Mouse (Mus musculus) hindbrain, embryonic 14.5 days (tissue): ENCODE measurements around the gene Rspry1. TPM values are rescaled to one million over a fixed set of nuclear protein-coding genes. Genes with fewer than 3 reads are reported as not detected.

Source experiments
- ATAC-seq: fragments of 200-750 bp; cut with Nextera tagmentation; 2 replicates; pipeline ENCODE4 v1.8.0; 2017; ENCODE audit warnings: moderate number of reproducible peaks, mild to moderate bottlenecking, moderate TSS enrichment, moderate library complexity; ENCODE audit not compliant: low FRiP score
- DNase-seq: peaks from one replicate; pipeline ENCODE4 v3.0.0-alpha.2; 2015; ENCODE audit warnings: low spot score
- H3K27ac ChIP-seq: fragments of 300-500 bp; sonication (generic); 2 replicates; pipeline ENCODE4 v1.5.1; 2014; ENCODE audit warnings: mild to moderate bottlenecking, moderate library complexity
- H3K27me3 ChIP-seq: fragments of 300-500 bp; sonication (generic); 2 replicates; pipeline ENCODE4 v1.6.1; 2014; ENCODE audit warnings: mild to moderate bottlenecking, low read length, mixed read lengths; ENCODE audit not compliant: control insufficient read depth, insufficient read depth
- H3K36me3 ChIP-seq: fragments of 300-500 bp; sonication (generic); replicated peaks from 2 replicates; pipeline ENCODE4 v1.6.1; 2014; ENCODE audit not compliant: control insufficient read depth, insufficient read depth
- H3K4me1 ChIP-seq: fragments of 300-500 bp; sonication (generic); replicated peaks from 2 replicates; pipeline ENCODE4 v1.6.1; 2014; ENCODE audit warnings: antibody characterized with exemption, low read length, mixed read lengths; ENCODE audit not compliant: control insufficient read depth, insufficient read depth
- H3K4me2 ChIP-seq: fragments of 300-500 bp; sonication (generic); replicated peaks from 2 replicates; pipeline ENCODE4 v1.6.1; 2014; ENCODE audit warnings: mild to moderate bottlenecking, moderate library complexity
- H3K4me3 ChIP-seq: fragments of 300-500 bp; sonication (generic); replicated peaks from 2 replicates; pipeline ENCODE4 v1.5.1; 2014; ENCODE audit warnings: mild to moderate bottlenecking, low read length
- H3K9ac ChIP-seq: fragments of 300-500 bp; sonication (generic); 2 replicates; pipeline ENCODE4 v1.6.1; 2014
- H3K9me3 ChIP-seq: fragments of 300-500 bp; sonication (generic); 2 replicates; pipeline ENCODE4 v1.6.1; 2016; ENCODE audit warnings: low read length; ENCODE audit not compliant: control insufficient read depth
- WGBS: fragments of 180-500 bp; shearing (Covaris S2); extraction: QIAGEN DNeasy Blood & Tissue Kit; methylation state at CpG from one replicate; pipeline ENCODE4 v1.1.7; 2014; 5-methylcytosine and 5-hydroxymethylcytosine counted together
- polyA plus RNA-seq: library from polyadenylated mRNA; unstranded; fragments of >200 nt; fragmentation: Nextera tagmentation; extraction: Ambion mirVana; gene quantifications from 2 replicates; pipeline ENCODE4 v1.2.1, GENCODE M21; 2014

The Rspry1 gene
- polyA plus RNA-seq, 1 experiment from 2014 or later: 44.8 TPM

- Histone ChIP-seq H3K36me3 (peaks cover 99% of the 10 kb centered on the region), H3K9me3 (no peaks in the 10 kb centered on the region), H3K27ac (no peak overlapping the region), H3K27me3 (no peaks in the 10 kb centered on the region), H3K4me2 (no peak overlapping the region), H3K4me3 (no peak overlapping the region), H3K4me1 (no peaks in the 10 kb centered on the region), H3K9ac (no peak overlapping the region)
- DNase-seq: no peak
- no peak for ATAC-seq
- WGBS: 94% methylated on average over 3 of the region's 3 CpGs
Observed at GRCm38 (mm10) chr8:94641938-94642337, 40.2 kb downstream of the Rspry1 start.

DNA sequence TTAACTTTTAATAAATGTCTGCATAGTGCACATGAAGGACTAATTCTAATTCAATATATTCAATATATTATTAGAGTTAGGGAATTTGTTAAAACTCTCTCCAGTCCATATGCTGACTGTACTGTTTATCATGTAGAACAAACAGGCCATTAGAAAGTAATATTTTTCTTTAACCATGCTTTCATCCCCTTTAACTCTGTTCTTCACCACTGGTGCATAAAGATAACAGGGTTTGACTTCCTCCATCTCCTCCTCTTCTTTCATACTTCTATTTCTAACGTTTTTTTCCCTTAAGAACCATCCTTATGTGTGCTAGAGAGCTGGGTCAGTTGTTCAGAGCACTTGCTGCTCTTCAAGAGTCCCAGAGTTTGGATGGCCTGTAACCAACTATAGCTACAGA is 43.5 kb downstream of the Rspry1 start:
- H3K4me1 ChIP-seq: no peaks in the 10 kb centered on the region
- no peak overlapping the region for H3K9ac ChIP-seq
- H3K36me3 ChIP-seq: peaks cover 96% of the 10 kb centered on the region
- no peak overlapping the region for H3K4me2 ChIP-seq
- H3K27me3 ChIP-seq: no peaks in the 10 kb centered on the region
- H3K4me3 ChIP-seq: no peak overlapping the region
- WGBS: 56% methylated on average over 1 of the region's 1 CpGs
- no peaks in the 10 kb centered on the region for H3K9me3 ChIP-seq
- ATAC-seq: no peak
- DNase-seq: no peak
- H3K27ac ChIP-seq: no peak overlapping the region

DNA sequence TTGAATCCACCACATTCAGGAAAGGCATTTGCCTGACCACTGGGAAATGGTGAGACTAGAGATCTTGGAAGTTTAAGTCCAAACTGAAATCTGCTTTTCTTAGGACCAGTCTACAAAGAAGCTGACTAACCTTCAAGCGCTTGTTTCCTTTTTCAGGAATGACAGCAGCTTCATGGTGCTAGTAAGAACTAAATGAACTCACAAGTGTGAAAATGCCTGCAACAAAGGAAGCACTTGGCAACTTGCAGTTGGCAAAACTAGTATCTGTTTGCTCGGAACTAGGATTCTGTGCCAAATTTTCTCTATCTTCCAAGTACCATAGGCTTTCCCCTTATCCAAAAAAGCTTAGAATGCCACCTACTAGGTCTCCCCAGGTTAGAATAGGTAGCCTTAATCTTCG is 44.4 kb downstream of the Rspry1 start:
- DNase-seq: no peak
- Histone ChIP-seq H3K36me3 (peaks cover 94% of the 10 kb centered on the region), H3K27ac (no peak overlapping the region), H3K27me3 (no peaks in the 10 kb centered on the region), H3K4me1 (no peaks in the 10 kb centered on the region), H3K4me3 (no peak overlapping the region), H3K9me3 (no peaks in the 10 kb centered on the region), H3K9ac (no peak overlapping the region), H3K4me2 (no peak overlapping the region)
- WGBS: 94% methylated on average over 3 of the region's 3 CpGs
- no peak for ATAC-seq

DNA sequence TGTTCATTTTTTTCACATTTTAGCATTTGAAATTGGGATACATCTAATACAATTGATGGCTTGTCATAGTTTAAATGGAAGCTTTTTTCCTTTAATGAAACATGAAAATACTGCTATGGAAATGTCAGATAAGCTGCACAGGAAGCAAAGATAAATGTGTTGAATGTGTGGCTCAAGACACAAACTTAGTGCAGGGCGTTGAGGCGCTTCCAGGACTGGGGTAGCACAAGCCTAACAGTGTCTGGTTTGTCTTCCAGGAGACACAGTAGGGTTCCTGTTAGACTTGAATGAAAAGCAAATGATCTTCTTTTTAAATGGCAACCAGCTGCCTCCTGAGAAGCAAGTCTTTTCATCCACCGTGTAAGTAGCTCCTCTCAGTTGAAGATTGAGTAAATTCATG is 47.8 kb downstream of the Rspry1 start:
- no peaks in the 10 kb centered on the region for H3K9me3 ChIP-seq
- no peak for DNase-seq
- no peak overlapping the region for H3K27ac ChIP-seq
- H3K36me3 ChIP-seq: peaks cover 90% of the 10 kb centered on the region
- no peak overlapping the region for H3K4me3 ChIP-seq
- no peak for ATAC-seq
- no peak overlapping the region for H3K9ac ChIP-seq
- no peaks in the 10 kb centered on the region for H3K4me1 ChIP-seq
- no peaks in the 10 kb centered on the region for H3K27me3 ChIP-seq
- no peak overlapping the region for H3K4me2 ChIP-seq
- 37% methylated on average over 3 of the region's 3 CpGs for WGBS

DNA sequence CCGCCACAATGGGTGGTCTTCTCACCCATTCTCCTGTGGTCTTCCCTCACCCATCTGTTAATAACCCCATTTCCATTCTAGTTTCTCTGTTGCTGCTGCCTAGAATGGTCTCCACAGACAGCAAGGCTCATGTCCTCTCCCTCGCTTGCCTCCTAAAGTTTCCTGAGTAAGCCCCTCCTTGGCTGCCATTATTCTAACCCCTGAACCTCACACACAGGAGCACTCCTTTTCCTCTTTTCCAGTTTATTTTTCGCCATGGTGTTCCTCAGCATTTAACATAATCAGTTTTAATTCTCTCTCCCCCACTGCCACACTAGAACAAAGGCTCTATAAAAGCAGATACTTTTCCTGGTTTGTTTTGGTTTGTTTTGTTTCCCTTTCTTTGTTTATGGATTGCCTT is 51.2 kb downstream of the Rspry1 start:
- Histone ChIP-seq H3K4me1 (no peaks in the 10 kb centered on the region), H3K36me3 (peaks cover 92% of the 10 kb centered on the region)

DNA sequence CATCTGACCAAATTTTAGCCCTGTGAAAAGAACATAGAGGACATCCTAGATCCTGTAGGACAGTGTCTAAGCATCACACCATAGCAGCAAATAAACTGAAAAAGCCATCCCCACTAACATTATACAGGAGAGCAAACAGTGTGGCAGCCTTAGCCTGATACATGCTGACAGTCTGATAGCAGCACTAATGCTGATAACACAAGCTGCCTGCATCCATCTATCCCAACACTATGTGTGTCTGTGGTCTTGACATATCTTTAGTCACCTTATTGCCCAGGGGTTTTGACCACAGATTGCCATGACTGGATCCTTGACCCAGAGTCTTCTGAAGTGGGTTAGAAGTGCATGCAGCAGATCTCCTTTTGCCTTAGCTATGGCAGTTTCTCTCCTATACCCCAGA is 53.3 kb downstream of the Rspry1 start:
- Histone ChIP-seq H3K27ac (no peak overlapping the region), H3K36me3 (peaks cover 89% of the 10 kb centered on the region)

More for the DNA sequence above, 51.2 kb downstream of the Rspry1 start:
- Histone ChIP-seq H3K4me2 (no peak overlapping the region), H3K27ac (no peak overlapping the region), H3K9ac (no peak overlapping the region), H3K9me3 (no peaks in the 10 kb centered on the region), H3K27me3 (no peaks in the 10 kb centered on the region), H3K4me3 (no peak overlapping the region)
- ATAC-seq (no peak), DNase-seq (no peak)
- 99% methylated on average over 3 of the region's 3 CpGs for WGBS

DNA sequence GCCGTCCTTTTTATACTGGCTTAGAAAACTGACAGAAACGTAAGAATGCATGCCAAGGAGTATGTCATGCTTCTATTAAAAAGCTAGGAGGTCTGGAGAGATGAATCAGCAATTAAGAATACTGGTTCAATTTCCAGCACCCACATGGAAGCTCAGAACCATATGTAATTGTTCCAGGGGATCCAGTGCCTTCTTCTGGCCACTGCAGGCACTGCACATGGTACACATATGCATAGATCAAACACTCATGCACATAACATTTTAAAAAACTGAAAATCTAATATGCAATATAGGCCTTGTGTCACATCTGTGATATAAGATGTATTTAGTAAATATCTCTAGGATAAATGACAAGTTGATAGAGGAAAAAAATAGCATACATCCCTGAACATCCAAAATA is 56.3 kb downstream of the Rspry1 start:
- Histone ChIP-seq H3K4me1 (no peaks in the 10 kb centered on the region), H3K9ac (no peak overlapping the region), H3K27me3 (no peaks in the 10 kb centered on the region), H3K4me3 (no peak overlapping the region), H3K9me3 (no peaks in the 10 kb centered on the region), H3K36me3 (peaks cover 72% of the 10 kb centered on the region), H3K4me2 (no peak overlapping the region), H3K27ac (no peak overlapping the region)
- ATAC-seq (no peak), DNase-seq (no peak)
- 94% methylated on average over 2 of the region's 2 CpGs for WGBS

More for the DNA sequence above, 53.3 kb downstream of the Rspry1 start:
- Histone ChIP-seq H3K9ac (no peak overlapping the region), H3K4me3 (no peak overlapping the region), H3K4me1 (no peaks in the 10 kb centered on the region), H3K4me2 (no peak overlapping the region), H3K9me3 (no peaks in the 10 kb centered on the region), H3K27me3 (no peaks in the 10 kb centered on the region)
- no peak for ATAC-seq
- no peak for DNase-seq

- 83% methylated on average over 4 of the region's 4 CpGs for WGBS
- no peak overlapping the region for H3K27ac ChIP-seq
Observed at GRCm38 (mm10) chr8:94660418-94660817, 58.7 kb downstream of the Rspry1 start.

GRCm38 (mm10) chr8:94664722-94665121 is 63.0 kb downstream of the Rspry1 start:
- H3K4me1 ChIP-seq: peaks cover 19% of the 10 kb centered on the region
- WGBS: 81% methylated on average over 2 of the region's 2 CpGs
- H3K27ac ChIP-seq: no peak overlapping the region
- DNase-seq: no peak
- H3K36me3 ChIP-seq: peaks cover 28% of the 10 kb centered on the region
- H3K4me2 ChIP-seq: no peak overlapping the region
- no peaks in the 10 kb centered on the region for H3K27me3 ChIP-seq
- no peak for ATAC-seq
- no peak overlapping the region for H3K4me3 ChIP-seq
- no peak overlapping the region for H3K9ac ChIP-seq
- H3K9me3 ChIP-seq: no peaks in the 10 kb centered on the region

More at GRCm38 (mm10) chr8:94660418-94660817, 58.7 kb downstream of the Rspry1 start:
- H3K36me3 ChIP-seq: peaks cover 49% of the 10 kb centered on the region
- DNase-seq (no peak), ATAC-seq (no peak)
- no peak overlapping the region for H3K9ac ChIP-seq
- H3K27me3 ChIP-seq: no peaks in the 10 kb centered on the region
- H3K4me2 ChIP-seq: no peak overlapping the region
- no peak overlapping the region for H3K4me3 ChIP-seq
- H3K9me3 ChIP-seq: no peaks in the 10 kb centered on the region
- 0 out of 2 replicates have a peak, but pooled peaks cover under 1% of the 10 kb centered on the region for H3K4me1 ChIP-seq
